Mouse (Mus musculus) urinary bladder, adult 18-20 months (tissue): Measurements from ENCODE around the gene Snai3.

ENCODE experiments used
- DNase-seq, 2 experiments: peaks; one replicate each; pipeline ENCODE4 v3.0.0; 2022; ENCODE audit warnings: low spot score in 2 of 2, mixed read lengths in 2 of 2

The Snai3 gene

GRCm38 (mm10) chr8:122430646-122431045 is 29.9 kb downstream of the Snai3 start:
- no peak for DNase-seq

GRCm38 (mm10) chr8:122430058-122430636 is 30.4 kb downstream of the Snai3 start:
- DNase-seq = no peak

GRCm38 (mm10) chr8:122428163-122428562 is 32.4 kb downstream of the Snai3 start:
- DNase-seq = no peak

GRCm38 (mm10) chr8:122427607-122428006 is 32.9 kb downstream of the Snai3 start:
- DNase-seq = no peak

DNA sequence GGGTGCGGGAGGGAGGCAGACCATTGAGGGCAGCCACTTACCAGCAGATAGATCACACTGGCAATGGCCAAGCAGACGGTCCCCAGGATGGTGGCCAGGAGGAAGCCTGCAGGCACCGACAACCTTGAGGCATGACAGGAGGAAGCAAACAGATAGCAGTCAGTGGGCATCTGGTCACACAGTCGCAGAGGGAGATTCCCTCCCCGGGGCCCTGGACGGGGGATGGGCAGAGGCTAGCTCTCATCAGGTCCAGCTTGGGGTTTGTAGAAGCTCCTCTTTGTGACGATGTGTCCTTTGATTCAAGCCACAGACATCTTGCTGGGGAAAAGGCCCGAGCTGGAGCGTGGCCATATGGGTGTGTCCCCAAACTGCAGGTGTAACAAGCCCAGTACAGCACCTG is 34.4 kb downstream of the Snai3 start:
- DNase-seq = no peak

DNA sequence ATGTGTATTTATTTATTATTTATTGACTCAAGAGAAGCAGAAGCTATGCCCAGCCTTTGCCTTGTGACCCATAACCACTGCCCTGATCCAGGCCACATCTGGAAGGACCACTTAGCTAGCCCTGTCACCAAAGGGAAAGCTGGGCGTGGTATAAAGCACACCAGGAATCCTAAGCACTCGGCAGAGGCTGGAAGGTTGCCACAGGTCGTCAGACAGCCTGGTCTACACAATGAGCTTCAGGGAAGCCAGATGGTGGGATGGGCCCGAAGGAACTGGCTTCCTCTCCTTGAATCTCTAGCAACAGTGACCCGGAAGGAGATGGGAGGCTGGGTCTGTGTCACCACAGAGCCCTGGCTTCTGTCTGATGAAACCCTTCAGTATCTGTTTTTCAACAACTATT is 36.9 kb downstream of the Snai3 start:
- DNase-seq = no peak

DNA sequence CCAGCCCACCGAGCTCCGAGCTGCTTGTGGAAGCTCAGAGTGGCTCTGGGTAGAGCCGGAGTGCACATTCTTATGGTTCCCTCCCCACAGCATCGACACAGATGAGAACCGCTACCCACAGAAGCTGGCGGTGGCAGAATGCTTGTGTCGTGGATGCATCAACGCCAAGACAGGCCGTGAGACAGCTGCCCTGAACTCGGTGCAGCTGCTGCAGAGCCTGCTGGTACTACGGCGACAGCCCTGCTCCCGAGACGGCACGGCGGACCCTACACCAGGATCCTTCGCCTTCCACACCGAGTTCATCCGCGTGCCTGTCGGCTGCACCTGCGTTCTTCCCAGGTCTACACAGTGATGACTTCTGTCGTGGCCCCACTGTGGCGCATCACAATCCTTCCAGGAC is 37.3 kb downstream of the Snai3 start:
- no peak for DNase-seq

DNA sequence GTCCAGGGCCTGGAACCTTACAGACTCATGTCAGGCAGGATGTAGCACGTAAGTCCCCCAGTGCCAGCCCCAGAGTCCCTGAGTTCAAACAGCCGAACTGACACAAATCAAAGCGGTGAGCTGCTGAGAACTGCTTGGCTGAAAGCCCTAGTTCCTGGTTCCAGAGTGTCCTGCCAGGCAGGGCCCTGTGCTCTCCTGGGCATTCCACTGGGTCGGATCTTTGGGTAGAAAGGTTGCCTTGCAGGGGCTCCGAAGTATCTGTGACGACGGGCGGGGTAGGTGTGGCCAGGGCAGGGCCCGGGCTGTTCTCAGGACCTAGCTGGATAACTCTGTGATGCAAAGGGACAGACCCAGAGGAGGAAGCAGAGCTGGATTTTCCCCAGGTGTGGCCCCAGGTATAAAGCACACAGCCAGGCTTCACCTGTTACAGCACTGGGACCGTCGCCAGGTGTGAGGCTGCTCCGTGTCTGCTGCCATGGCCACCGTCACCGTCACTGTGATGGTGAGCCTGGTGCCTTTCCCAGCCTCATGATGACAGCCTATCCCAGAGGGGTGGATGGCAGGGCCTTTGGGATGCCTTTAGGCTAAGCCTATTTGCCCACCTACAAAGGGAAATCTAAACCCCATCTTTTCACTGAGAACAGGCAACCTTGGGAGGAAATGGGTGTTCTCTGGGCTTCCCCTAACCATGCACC is 39.0 kb downstream of the Snai3 start, which contains the start of gene Il17c:
TSS of gene Il17c (plus strand) at position 645 of the 695 bp plus-strand sequence.
- no peak for DNase-seq

- no peak for DNase-seq
Measured at GRCm38 (mm10) chr8:122419881-122420555, 40.5 kb downstream of the Snai3 start.

GRCm38 (mm10) chr8:122415554-122415953 is 45.0 kb downstream of the Snai3 start:
- no peak for DNase-seq

- DNase-seq = no peak
Measured at GRCm38 (mm10) chr8:122414311-122414710, 46.2 kb downstream of the Snai3 start.

GRCm38 (mm10) chr8:122407678-122408077 is 52.9 kb downstream of the Snai3 start:
- no peak for DNase-seq

GRCm38 (mm10) chr8:122405146-122405805 is 55.3 kb downstream of the Snai3 start:
- DNase-seq = no peak
